Mouse (Mus musculus) lung, postnatal 0 days (tissue): Measurements from ENCODE around the gene Rnf123.

ENCODE experiments used
- CTCF ChIP-seq: IDR thresholded peaks from 2 replicates; pipeline ENCODE4 v1.5.1; 2016; ENCODE audit warnings: antibody characterized with exemption, mild to moderate bottlenecking
- EP300 ChIP-seq: IDR thresholded peaks from 2 replicates; pipeline ENCODE4 v1.6.1; 2016; ENCODE audit warnings: antibody characterized with exemption, mild to moderate bottlenecking, control low read depth

- no peak for TF ChIP-seq CTCF
- no peak for TF ChIP-seq EP300
Observed at GRCm38 (mm10) chr9:108056361-108057261, 26.5 kb downstream of the Rnf123 start.
